Mouse (Mus musculus): ENCODE data around the gene AI597479.

DNA sequence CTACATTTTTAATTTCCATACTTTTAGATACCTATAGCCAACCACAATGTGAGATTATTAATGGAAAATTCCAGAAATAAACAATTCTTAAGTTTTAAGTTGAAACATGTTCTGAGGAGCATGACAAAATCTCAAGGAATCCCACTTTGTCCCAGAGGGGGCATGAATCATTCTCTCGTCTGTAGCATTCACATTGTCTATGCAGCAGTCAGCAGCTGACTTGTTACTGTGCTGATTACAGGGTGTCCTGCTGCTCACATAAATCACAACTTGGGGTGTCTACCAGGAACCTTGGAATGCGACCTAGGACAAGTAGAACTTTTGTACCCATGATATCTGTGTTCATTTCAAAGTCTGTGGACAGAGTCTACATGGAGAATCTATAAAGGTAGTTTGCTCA lies 49.0 kb downstream of the AI597479 start:
- TF ChIP-seq CTCF (IDR thresholded peaks at IDR 0.05; ENCODE audit: extremely low read depth, insufficient read depth, low read length) (no peak), POLR2A (IDR thresholded peaks at IDR 0.05; ENCODE audit: extremely low read depth, insufficient read depth, low read length) (no peak)
